Mouse (Mus musculus) spleen, adult 2 months (tissue): Measurements from ENCODE around the gene Aplp1.

Experiments used
- CTCF ChIP-seq: fragments of 200-500 bp; IDR thresholded peaks from 2 replicates; pipeline ENCODE4 v1.5.1; 2011; ENCODE audit warnings: mild to moderate bottlenecking, inconsistent platforms; ENCODE audit not compliant: insufficient read depth, insufficient read length, insufficient replicate concordance; ENCODE audit errors: extremely low read depth
- POLR2A ChIP-seq: fragments of 200-500 bp; IDR thresholded peaks from 2 replicates; pipeline ENCODE4 v1.6.1; 2011; ENCODE audit warnings: low read depth, low read length, inconsistent platforms

DNA sequence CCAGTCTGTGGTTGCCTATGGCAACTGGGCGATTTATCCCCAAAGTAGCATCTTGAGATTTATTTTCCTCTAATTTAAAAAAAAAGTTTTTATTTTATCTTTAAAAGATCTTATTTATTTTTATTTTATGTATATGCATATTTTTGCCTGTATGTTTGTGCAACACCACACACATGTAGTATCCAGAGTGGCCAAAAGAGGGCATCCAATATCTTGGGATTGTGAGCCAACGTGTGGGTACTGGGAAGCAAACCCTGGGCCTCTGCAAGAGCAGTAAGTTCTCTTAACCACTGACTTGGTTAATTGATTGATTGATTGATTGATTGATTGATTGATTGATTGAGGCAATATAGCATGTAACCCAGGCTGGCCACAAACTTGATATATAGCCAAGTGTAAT, 50.5 kb downstream of the Aplp1 start:
- TF ChIP-seq CTCF (no peak), POLR2A (no peak; the same call in 1 of the 2 replicates)
